Mouse (Mus musculus) C3H10T1/2 (cell line): ENCODE data around the gene Hist1h2bm. TPM values are rescaled to one million over a fixed set of nuclear protein-coding genes. Genes with fewer than 3 reads are reported as not detected.

Source experiments
- polyA plus RNA-seq, 2 experiments: library from polyadenylated mRNA; unstranded; fragments of >200 nt; fragmentation: generic; extraction: Trizol; gene quantifications; one replicate each; pipeline ENCODE4 v1.2.1; 2012; ENCODE audit warnings: missing spikeins in 2 of 2

Gene Hist1h2bm
- polyA plus RNA-seq, result 10 to 100 TPM in 1 of 2 experiments, 1 to 10 TPM in 1; 2.2 to 12.6 TPM

DNA sequence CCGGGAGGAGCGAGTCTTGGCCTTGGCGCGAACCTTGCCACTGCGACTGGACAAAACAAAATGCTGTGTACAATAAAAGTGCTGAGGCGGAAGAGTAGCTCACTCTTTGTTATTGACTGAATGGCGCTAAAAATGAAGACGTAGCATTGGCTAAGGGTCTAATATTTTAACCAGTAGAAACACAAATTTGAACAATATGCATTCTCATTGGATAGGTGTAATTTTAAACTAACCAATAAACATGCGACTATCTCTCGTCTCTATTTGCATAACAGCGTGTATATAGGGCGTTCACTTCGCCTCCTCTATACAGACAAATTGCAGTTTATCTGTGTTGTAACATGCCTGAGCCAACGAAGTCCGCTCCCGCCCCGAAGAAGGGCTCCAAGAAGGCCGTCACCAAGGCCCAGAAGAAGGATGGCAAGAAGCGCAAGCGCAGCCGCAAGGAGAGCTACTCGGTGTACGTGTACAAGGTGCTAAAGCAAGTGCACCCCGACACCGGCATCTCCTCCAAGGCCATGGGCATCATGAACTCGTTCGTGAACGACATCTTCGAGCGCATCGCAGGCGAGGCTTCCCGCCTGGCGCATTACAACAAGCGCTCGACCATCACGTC lies at the start of gene Hist1h2bm:
Hist1h2bm (plus strand) TSS at position 288 of the 616 bp plus-strand sequence.

GRCm38 (mm10) chr13:21677305-21677704 lies 44.5 kb upstream of the Hist1h2bm start, which contains the start of gene Olfr1360:
Olfr1360 (minus strand) TSS chr13:21677405.

GRCm38 (mm10) chr13:21697811-21698210 lies 24.0 kb upstream of the Hist1h2bm start, which contains the start of gene Olfr1359:
Olfr1359 (plus strand) TSS chr13:21698111.

DNA sequence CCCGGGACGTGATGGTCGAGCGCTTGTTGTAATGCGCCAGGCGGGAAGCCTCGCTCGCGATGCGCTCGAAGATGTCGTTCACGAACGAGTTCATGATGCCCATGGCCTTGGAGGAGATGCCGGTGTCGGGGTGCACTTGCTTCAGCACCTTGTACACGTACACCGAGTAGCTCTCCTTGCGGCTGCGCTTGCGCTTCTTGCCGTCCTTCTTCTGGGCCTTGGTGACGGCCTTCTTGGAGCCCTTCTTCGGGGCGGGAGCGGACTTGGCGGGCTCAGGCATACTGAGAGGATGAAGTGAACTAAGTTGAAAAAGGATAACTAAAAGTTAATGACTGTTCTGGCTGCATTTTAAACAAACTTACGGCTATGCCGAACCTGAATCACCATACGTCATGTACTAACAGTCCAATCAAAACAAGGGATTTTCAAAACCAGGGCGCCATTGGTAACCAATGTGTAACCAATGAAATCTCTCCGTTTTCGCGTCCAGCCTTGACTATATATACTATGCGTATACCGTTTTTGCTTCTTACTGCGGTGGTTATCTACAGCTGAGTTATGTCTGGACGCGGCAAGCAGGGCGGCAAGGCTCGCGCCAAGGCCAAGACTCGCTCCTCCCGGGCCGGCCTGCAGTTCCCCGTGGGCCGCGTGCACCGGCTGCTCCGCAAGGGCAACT lies 5.8 kb upstream of the Hist1h2bm start, which contains the start of the genes Hist1h2bl and Hist1h2ai:
Hist1h2bl (minus strand) TSS at position 280 of the 676 bp plus-strand sequence.
Hist1h2ai (plus strand) TSS at position 559 of the 676 bp plus-strand sequence.

DNA sequence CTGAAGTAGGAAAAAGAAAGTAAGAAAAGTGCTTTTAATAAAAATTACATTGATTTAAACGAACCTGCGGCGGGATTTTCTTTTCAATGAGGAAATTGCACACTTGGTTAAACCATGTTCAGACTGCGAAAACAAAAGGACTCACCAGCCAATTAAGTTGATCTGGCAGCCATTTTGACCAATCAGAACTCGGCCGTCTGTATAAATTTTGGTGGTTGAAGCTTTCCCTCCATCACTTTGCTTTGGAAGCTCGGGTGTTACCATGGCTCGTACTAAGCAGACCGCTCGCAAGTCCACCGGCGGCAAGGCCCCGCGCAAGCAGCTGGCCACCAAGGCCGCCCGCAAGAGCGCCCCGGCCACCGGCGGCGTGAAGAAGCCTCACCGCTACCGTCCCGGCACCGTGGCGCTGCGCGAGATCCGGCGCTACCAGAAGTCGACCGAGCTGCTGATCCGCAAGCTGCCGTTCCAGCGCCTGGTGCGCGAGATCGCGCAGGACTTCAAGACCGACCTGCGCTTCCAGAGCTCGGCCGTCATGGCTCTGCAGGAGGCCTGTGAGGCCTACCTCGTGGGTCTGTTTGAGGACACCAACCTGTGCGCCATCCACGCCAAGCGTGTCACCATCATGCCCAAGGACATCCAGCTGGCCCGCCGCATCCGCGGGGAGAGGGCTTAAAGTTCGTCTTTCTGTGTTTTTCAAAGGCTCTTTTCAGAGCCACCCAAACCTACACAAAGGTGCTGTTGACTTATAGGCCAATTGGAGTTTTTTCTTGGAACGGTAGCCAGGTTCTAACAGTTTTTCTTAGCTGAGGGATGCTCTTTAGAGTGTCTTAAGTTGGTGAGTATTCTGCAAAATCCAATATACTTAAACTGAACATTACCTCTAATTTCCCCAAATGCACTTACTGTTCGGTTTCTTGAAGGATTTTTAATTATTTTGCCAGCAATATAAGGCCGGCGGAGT lies 4.2 kb upstream of the Hist1h2bm start, which contains the start of gene Hist1h3h:
Hist1h3h (plus strand) TSS at position 263 of the 961 bp plus-strand sequence.

DNA sequence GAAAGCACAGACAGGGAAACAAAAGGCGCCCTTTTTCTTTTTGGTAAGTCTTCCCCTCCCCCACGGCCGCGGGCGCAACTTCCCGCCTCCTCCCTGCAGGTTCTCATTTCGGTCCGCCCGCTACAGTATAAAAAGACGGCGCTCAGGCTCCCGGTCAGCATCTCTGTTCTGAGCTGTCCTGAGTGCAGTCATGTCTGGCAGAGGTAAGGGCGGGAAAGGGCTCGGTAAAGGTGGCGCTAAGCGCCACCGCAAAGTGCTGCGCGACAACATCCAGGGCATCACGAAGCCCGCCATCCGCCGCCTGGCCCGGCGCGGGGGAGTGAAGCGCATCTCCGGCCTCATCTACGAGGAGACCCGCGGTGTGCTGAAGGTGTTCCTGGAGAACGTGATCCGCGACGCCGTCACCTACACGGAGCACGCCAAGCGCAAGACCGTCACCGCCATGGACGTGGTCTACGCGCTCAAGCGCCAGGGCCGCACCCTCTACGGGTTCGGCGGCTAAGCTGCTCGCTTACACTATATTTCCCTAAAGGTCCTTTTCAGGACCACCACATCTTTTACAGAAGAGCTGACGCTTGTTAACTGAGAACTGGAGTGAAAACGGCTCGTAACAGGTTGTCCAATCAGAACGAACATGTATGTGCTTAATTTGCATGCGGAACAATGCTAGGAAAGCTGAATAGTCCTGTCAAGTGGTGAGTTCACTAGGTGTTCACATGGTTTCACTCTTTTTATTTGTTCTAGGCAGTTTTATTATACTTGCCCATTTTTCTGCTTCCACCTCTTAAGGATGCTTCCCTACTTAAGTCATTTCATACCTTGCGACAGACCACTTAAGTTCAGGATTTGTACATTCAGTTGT lies 13.3 kb downstream of the Hist1h2bm start, which contains the start of gene Hist1h4j:
Hist1h4j (plus strand) TSS at position 159 of the 862 bp plus-strand sequence.

DNA sequence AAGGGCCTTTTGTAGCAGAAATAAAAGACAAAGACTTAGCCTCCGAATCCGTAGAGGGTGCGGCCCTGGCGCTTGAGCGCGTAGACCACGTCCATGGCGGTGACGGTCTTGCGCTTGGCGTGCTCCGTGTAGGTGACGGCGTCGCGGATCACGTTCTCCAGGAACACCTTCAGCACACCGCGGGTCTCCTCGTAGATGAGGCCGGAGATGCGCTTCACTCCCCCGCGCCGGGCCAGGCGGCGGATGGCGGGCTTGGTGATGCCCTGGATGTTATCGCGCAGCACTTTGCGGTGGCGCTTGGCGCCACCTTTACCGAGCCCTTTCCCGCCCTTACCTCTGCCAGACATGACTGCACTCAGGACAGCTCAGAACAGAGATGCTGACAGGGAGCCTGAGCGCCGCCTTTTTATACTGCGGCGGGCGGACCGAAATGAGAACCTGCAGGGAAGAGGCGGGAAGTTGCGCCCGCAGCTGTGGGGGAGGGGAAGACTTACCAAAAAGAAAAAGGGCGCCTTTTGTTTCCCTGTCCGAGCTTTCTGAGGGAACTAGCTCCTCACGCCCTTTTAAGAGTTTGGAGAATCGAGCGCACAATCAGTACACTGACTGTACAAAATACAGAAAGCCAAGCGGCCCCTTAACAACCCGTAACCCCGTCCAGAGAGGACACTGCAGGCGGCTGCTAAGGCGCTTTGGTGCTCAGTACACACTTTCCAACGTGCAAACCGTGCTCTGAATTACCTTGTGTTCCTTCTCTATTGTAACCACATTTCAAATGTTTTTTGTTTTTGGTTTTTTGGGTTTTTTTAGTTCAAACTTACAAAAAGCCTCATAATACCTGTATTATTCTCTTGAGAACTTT lies 28.5 kb downstream of the Hist1h2bm start, which contains the start of gene Hist1h4k:
Hist1h4k (minus strand) TSS at position 347 of the 859 bp plus-strand sequence.

GRCm38 (mm10) chr13:21753524-21754285 lies 31.9 kb downstream of the Hist1h2bm start, which contains the start of the genes Hist1h2ak and Hist1h2bn:
Hist1h2ak (minus strand) TSS chr13:21753827.
Hist1h2bn (plus strand) TSS chr13:21754123.

Other genes starting within 250 kb of the Hist1h2bm start
- under 1 TPM in 1 of 2 experiments, not detected in 1; 0.33 TPM for gene Zkscan4, start 243.1 kb upstream of the Hist1h2bm start, polyA plus RNA-seq
- gene Gm10065, start 242.6 kb upstream of the Hist1h2bm start, polyA plus RNA-seq, result not detected
- under 1 TPM; 0.14 to 0.60 TPM for gene AK157302, start 226.8 kb upstream of the Hist1h2bm start, polyA plus RNA-seq
- gene Gm11273, start 220.6 kb upstream of the Hist1h2bm start, polyA plus RNA-seq, result 10 to 100 TPM; 15.6 to 26.8 TPM
- 1 to 10 TPM in 1 of 2 experiments, under 1 TPM in 1; 0.26 to 1.2 TPM for gene Zkscan8, start 190.9 kb upstream of the Hist1h2bm start, polyA plus RNA-seq
- gene Olfr1366, start 179.2 kb upstream of the Hist1h2bm start, polyA plus RNA-seq, result under 1 TPM; 0.01 to 0.05 TPM
- not detected for gene Olfr1535, start 162.2 kb upstream of the Hist1h2bm start, polyA plus RNA-seq
- not detected for gene Olfr1364, start 140.3 kb upstream of the Hist1h2bm start, polyA plus RNA-seq
- gene Olfr1362, start 108.0 kb upstream of the Hist1h2bm start, polyA plus RNA-seq, result not detected
- under 1 TPM in 1 of 2 experiments, not detected in 1; 0.02 TPM for gene Olfr11, start 79.5 kb upstream of the Hist1h2bm start, polyA plus RNA-seq
- gene Olfr1361, start 58.7 kb upstream of the Hist1h2bm start, polyA plus RNA-seq, result not detected
- gene Olfr1360, start 44.6 kb upstream of the Hist1h2bm start, polyA plus RNA-seq, result not detected
- not detected for gene Olfr1359, start 23.9 kb upstream of the Hist1h2bm start, polyA plus RNA-seq
- gene Hist1h2bl, start 5.9 kb upstream of the Hist1h2bm start, polyA plus RNA-seq, result 10 to 100 TPM in 1 of 2 experiments, 1 to 10 TPM in 1; 3.1 to 18.5 TPM
- 10 to 100 TPM; 16.9 to 23.6 TPM for gene Hist1h2ai, start 5.6 kb upstream of the Hist1h2bm start, polyA plus RNA-seq
- 10 to 100 TPM; 14.5 to 88.7 TPM for gene Hist1h3h, start 4.4 kb upstream of the Hist1h2bm start, polyA plus RNA-seq
- 1 to 10 TPM; 4.2 to 5.5 TPM for gene Hist1h4j, start 13.0 kb downstream of the Hist1h2bm start, polyA plus RNA-seq
- gene Hist1h4k, start 28.5 kb downstream of the Hist1h2bm start, polyA plus RNA-seq, result 10 to 100 TPM in 1 of 2 experiments, 1 to 10 TPM in 1; 7.8 to 28.2 TPM
- 10 to 100 TPM in 1 of 2 experiments, 1 to 10 TPM in 1; 2.8 to 17.3 TPM for gene Hist1h2ak, start 31.8 kb downstream of the Hist1h2bm start, polyA plus RNA-seq
- 1 to 10 TPM; 2.0 to 7.9 TPM for gene Hist1h2bn, start 32.1 kb downstream of the Hist1h2bm start, polyA plus RNA-seq
- 1 to 10 TPM; 1.6 to 7.5 TPM for gene Hist1h1b, start 58.6 kb downstream of the Hist1h2bm start, polyA plus RNA-seq
- 10 to 100 TPM; 13.1 to 37.5 TPM for gene Hist1h3i, start 61.3 kb downstream of the Hist1h2bm start, polyA plus RNA-seq
- gene Hist1h2an, start 65.2 kb downstream of the Hist1h2bm start, polyA plus RNA-seq, result 10 to 100 TPM; 13.8 to 30.2 TPM
- 10 to 100 TPM in 1 of 2 experiments, 1 to 10 TPM in 1; 1.7 to 17.1 TPM for gene Hist1h2bp, start 65.4 kb downstream of the Hist1h2bm start, polyA plus RNA-seq
- 10 to 100 TPM; 10.6 to 41.1 TPM for gene Hist1h2bq, start 88.2 kb downstream of the Hist1h2bm start, polyA plus RNA-seq
- gene Hist1h2ao, start 88.4 kb downstream of the Hist1h2bm start, polyA plus RNA-seq, result 1 to 10 TPM in 1 of 2 experiments, under 1 TPM in 1; 0.84 to 2.2 TPM
- 1 to 10 TPM in 1 of 2 experiments, not detected in 1; 2.9 TPM for gene Hist1h4m, start 89.7 kb downstream of the Hist1h2bm start, polyA plus RNA-seq
- gene Hist1h4n, start 110.2 kb downstream of the Hist1h2bm start, polyA plus RNA-seq, result 10 to 100 TPM; 21.2 to 62.8 TPM
- gene Hist1h2ap, start 111.5 kb downstream of the Hist1h2bm start, polyA plus RNA-seq, result 1,000 to 10,000 TPM in 1 of 2 experiments, 100 to 1,000 TPM in 1; 1,000 to 8,126 TPM
- gene Hist1h2br, start 111.7 kb downstream of the Hist1h2bm start, polyA plus RNA-seq, result 10 to 100 TPM in 1 of 2 experiments, 1 to 10 TPM in 1; 8.9 to 41.0 TPM
- 1 to 10 TPM in 1 of 2 experiments, under 1 TPM in 1; 0.04 to 2.1 TPM for gene Zfp184, start 223.1 kb downstream of the Hist1h2bm start, polyA plus RNA-seq